Mouse (Mus musculus): ENCODE data around the gene Srpr. TPM values are rescaled to one million over a fixed set of nuclear protein-coding genes. Genes with fewer than 3 reads are reported as not detected.

The Srpr gene
- total and polyA plus RNA-seq, 2 experiments from 2014 or later: 35.5 to 66.3 TPM

- H3K4me1 ChIP-seq (ENCODE audit: insufficient read depth, low read length): peaks cover 16% of the 10 kb centered on the region; the same call in 1 of the 2 replicates
- peak overlapping the region; percentile 81 for H3K9ac ChIP-seq (replicated peaks; ENCODE audit: low read length)
- TF ChIP-seq CTCF (IDR thresholded peaks at IDR 0.05; ENCODE audit: low read depth): no peak
- 37% methylated on average over 26 of the region's 26 CpGs for WGBS
- H3K36me3 ChIP-seq (ENCODE audit: insufficient read depth, low read length): peaks cover 38% of the 10 kb centered on the region
- ATAC-seq (no peak), DNase-seq (ENCODE audit: low spot score) (no peak)
- peak overlapping the region; percentile 96 for H3K27ac ChIP-seq
- peak overlapping the region; percentile 87 for H3K4me3 ChIP-seq (ENCODE audit: low read length)
- no peaks in the 10 kb centered on the region for H3K9me3 ChIP-seq (ENCODE audit: low read length)
- H3K4me2 ChIP-seq (ENCODE audit: low read depth, low read length): peak overlapping the region; percentile 96
- H3K27me3 ChIP-seq (ENCODE audit: insufficient read depth, low read length): no peaks in the 10 kb centered on the region
Observed at GRCm38 (mm10) chr9:35211573-35212511, 11.9 kb downstream of the Srpr start.

GRCm38 (mm10) chr9:35217963-35218362, 18.0 kb downstream of the Srpr start:
- no peak for TF ChIP-seq CTCF (IDR thresholded peaks at IDR 0.05; ENCODE audit: low read depth)
- Histone ChIP-seq H3K4me2 (ENCODE audit: low read depth, low read length) (no peak overlapping the region), H3K9me3 (ENCODE audit: low read length) (no peaks in the 10 kb centered on the region), H3K4me1 (ENCODE audit: insufficient read depth, low read length) (no peaks in the 10 kb centered on the region), H3K36me3 (ENCODE audit: insufficient read depth, low read length) (peaks cover 49% of the 10 kb centered on the region), H3K27me3 (ENCODE audit: insufficient read depth, low read length) (no peaks in the 10 kb centered on the region), H3K9ac (replicated peaks; ENCODE audit: low read length) (no peak overlapping the region), H3K27ac (no peak overlapping the region), H3K4me3 (ENCODE audit: low read length) (no peak overlapping the region)
- no peak for DNase-seq (ENCODE audit: low spot score)
- ATAC-seq: no peak
- 72% methylated on average over 1 of the region's 1 CpGs for WGBS

GRCm38 (mm10) chr9:35223466-35223865, 23.5 kb downstream of the Srpr start:
- no peak for DNase-seq (ENCODE audit: low spot score)
- H3K4me3 ChIP-seq (ENCODE audit: low read length): no peak overlapping the region
- H3K27ac ChIP-seq: no peak overlapping the region
- no peaks in the 10 kb centered on the region for H3K9me3 ChIP-seq (ENCODE audit: low read length)
- no peaks in the 10 kb centered on the region for H3K4me1 ChIP-seq (ENCODE audit: insufficient read depth, low read length)
- peaks cover 17% of the 10 kb centered on the region; the same call in 1 of the 2 replicates for H3K36me3 ChIP-seq (ENCODE audit: insufficient read depth, low read length)
- no peak for ATAC-seq
- WGBS: 98% methylated on average over 3 of the region's 3 CpGs
- no peak overlapping the region for H3K4me2 ChIP-seq (ENCODE audit: low read depth, low read length)
- no peaks in the 10 kb centered on the region for H3K27me3 ChIP-seq (ENCODE audit: insufficient read depth, low read length)
- TF ChIP-seq CTCF (IDR thresholded peaks at IDR 0.05; ENCODE audit: low read depth): no peak
- H3K9ac ChIP-seq (replicated peaks; ENCODE audit: low read length): no peak overlapping the region

GRCm38 (mm10) chr9:35228671-35229070, 28.7 kb downstream of the Srpr start:
- no peaks in the 10 kb centered on the region for H3K27me3 ChIP-seq (ENCODE audit: insufficient read depth, low read length)
- H3K4me3 ChIP-seq (ENCODE audit: low read length): no peak overlapping the region
- H3K9ac ChIP-seq (replicated peaks; ENCODE audit: low read length): no peak overlapping the region
- no peak for TF ChIP-seq CTCF (IDR thresholded peaks at IDR 0.05; ENCODE audit: low read depth)
- ATAC-seq (no peak), DNase-seq (ENCODE audit: low spot score) (no peak)
- no peak overlapping the region for H3K4me2 ChIP-seq (ENCODE audit: low read depth, low read length)
- H3K9me3 ChIP-seq (ENCODE audit: low read length): no peaks in the 10 kb centered on the region
- H3K27ac ChIP-seq: no peak overlapping the region
- H3K4me1 ChIP-seq (ENCODE audit: insufficient read depth, low read length): no peaks in the 10 kb centered on the region
- 92% methylated on average over 3 of the region's 3 CpGs for WGBS
- peaks cover 4% of the 10 kb centered on the region; the same call in 1 of the 2 replicates for H3K36me3 ChIP-seq (ENCODE audit: insufficient read depth, low read length)

GRCm38 (mm10) chr9:35235996-35236395, 36.0 kb downstream of the Srpr start:
- H3K27me3 ChIP-seq (ENCODE audit: insufficient read depth, low read length): no peaks in the 10 kb centered on the region
- no peak overlapping the region for H3K4me2 ChIP-seq (ENCODE audit: low read depth, low read length)
- no peak overlapping the region for H3K9ac ChIP-seq (replicated peaks; ENCODE audit: low read length)
- H3K36me3 ChIP-seq (ENCODE audit: insufficient read depth, low read length): peaks cover 15% of the 10 kb centered on the region; the same call in 1 of the 2 replicates
- H3K4me3 ChIP-seq (ENCODE audit: low read length): no peak overlapping the region
- WGBS: 39% methylated on average over 3 of the region's 3 CpGs
- DNase-seq (ENCODE audit: low spot score) (peak; percentile 11), ATAC-seq (no peak)
- TF ChIP-seq CTCF (IDR thresholded peaks at IDR 0.05; ENCODE audit: low read depth): no peak
- H3K9me3 ChIP-seq (ENCODE audit: low read length): no peaks in the 10 kb centered on the region
- H3K4me1 ChIP-seq (ENCODE audit: insufficient read depth, low read length): no peaks in the 10 kb centered on the region
- H3K27ac ChIP-seq: no peak overlapping the region

- Histone ChIP-seq H3K27me3 (ENCODE audit: insufficient read depth, low read length) (no peaks in the 10 kb centered on the region), H3K27ac (no peak overlapping the region), H3K4me1 (ENCODE audit: insufficient read depth, low read length) (no peaks in the 10 kb centered on the region), H3K9ac (replicated peaks; ENCODE audit: low read length) (no peak overlapping the region), H3K9me3 (ENCODE audit: low read length) (no peaks in the 10 kb centered on the region), H3K4me3 (ENCODE audit: low read length) (no peak overlapping the region), H3K36me3 (ENCODE audit: insufficient read depth, low read length) (peaks cover 12% of the 10 kb centered on the region; the same call in 1 of the 2 replicates), H3K4me2 (ENCODE audit: low read depth, low read length) (no peak overlapping the region)
- 97% methylated on average over 1 of the region's 1 CpGs for WGBS
- TF ChIP-seq CTCF (IDR thresholded peaks at IDR 0.05; ENCODE audit: low read depth): no peak
- DNase-seq (ENCODE audit: low spot score) (no peak), ATAC-seq (no peak)
Observed at GRCm38 (mm10) chr9:35238371-35238770, 38.4 kb downstream of the Srpr start.
